Mouse (Mus musculus) urinary bladder, adult 18-20 months (tissue): ENCODE measurements at regions not wholly inside any gene's neighbourhood (a gene's known extent, or its start where the extent isn't known, plus 50 kb on each side); places are given as distances from the start of the nearest gene placed in this dataset.

Experiments used
- DNase-seq, 2 experiments: peaks; one replicate each; pipeline ENCODE4 v3.0.0; 2022; ENCODE audit warnings: low spot score in 2 of 2, mixed read lengths in 2 of 2

- DNase-seq, result no peak
Observed at GRCm38 (mm10) chr4:153227680-153228420, 254.8 kb downstream of the Ajap1 start.

DNA sequence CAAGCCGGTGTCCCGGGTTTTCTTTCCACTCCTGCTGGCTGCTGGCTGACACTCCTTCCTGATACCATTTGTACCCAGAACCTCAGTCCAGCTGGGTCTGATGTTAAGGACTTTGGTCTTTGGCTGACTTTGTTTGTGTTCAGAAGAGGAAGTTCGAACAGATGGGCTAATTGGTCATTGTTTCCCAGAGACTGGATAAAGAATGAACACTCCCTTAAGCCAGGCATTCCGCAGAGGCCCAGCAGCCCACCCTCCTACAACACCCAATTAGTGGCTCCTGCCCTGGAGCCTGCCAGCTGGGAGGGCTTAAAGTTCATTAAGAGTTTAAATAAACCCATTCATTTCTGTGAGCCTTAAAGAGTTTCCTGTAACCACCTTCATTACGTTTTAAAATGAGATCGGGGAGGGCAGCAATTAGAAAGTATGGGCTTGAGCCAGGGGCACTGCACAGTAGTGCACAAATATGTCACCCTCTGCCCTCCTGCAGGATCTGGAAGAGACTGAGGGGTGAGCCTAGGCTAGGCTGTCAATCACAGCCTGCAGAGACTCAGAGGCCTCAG is 257.9 kb downstream of the Ajap1 start:
- no peak for DNase-seq

DNA sequence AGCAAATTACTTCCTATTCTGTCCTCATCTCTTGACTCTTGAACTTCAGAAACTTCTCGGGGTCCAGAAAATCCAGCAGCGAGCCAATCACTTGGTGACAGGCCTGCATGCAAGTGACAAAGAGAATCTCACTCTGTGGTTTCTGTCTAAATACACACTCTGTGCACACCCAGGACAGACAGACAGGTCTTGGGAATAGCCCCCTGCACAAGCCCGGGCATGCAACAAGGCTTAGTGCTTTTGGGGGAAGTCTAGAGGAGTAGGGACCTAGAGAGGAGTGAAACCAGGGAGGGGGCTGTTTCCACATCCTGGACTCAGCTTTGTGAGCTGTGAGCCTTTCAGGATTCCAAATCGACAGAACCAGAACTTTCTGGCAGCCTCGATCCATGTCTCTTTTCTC is 259.6 kb downstream of the Ajap1 start:
- no peak for DNase-seq

- no peak for DNase-seq
Observed at GRCm38 (mm10) chr4:153220485-153220884, 262.1 kb downstream of the Ajap1 start.

- DNase-seq, result no peak
Observed at GRCm38 (mm10) chr4:153220074-153220473, 262.5 kb downstream of the Ajap1 start.

DNA sequence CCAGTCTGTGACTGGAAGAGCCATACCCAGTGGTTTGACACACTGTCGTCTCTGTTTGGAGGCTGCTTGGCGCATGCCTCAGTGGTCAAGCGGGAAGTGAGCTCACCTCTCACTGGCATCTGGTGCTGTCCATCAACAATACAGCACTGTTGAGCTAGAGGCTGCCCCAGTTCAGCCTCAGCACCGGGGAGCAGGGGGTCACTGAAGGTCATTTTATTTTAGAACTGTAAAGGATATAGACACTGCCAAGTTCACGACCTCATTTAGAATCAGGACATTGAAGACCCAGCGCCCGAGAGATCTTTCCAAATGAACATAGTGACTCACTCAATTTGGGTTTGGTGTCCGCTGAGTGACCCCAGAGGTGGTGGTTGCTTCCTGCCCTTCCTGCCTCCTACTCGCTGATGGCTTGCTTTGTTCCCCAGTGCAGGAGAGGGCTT is 265.1 kb downstream of the Ajap1 start:
- DNase-seq, result no peak

- no peak for DNase-seq
Observed at GRCm38 (mm10) chr4:153212095-153212494, 270.5 kb downstream of the Ajap1 start.

DNA sequence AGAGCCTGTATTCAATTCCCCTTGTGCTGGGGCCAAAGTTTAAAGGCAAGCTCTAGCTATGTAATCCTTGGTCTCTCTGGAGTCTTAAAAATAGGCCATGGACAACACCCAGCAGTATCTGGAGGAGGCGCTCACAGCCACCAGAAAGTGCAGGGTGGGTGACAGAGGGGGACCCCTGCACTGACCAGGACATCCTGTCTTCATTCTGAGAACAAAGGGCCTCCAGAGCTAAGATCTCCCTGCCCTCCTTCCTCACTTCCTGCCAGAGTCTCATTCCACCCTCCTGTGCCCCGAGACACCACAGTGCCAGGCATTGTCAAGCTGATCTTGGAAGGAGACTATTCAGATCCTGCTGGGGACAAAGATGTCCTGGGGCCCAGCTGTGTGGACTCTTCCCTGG is 273.8 kb downstream of the Ajap1 start:
- no peak for DNase-seq

DNA sequence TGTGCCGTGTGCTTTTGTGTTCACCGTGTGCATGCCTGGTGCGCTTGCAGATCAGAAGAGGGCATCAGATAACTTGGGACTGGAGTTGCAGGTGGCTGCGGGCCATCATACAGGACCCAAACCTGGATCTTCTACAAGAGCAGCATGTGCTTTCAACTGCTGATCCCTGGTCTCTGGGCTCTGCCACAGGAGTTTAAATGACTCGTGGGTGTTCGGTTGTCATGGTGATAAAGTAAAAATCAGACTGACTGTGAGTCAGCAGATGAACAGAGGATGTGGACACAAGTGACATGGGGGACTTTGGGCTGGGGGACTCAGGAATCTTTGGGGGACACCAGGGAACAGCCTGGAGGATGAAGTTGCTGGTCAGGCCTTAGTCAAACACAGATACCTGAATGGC is 274.4 kb downstream of the Ajap1 start:
- no peak for DNase-seq

- DNase-seq, result no peak
Observed at GRCm38 (mm10) chr4:153207578-153208102, 275.0 kb downstream of the Ajap1 start.

GRCm38 (mm10) chr4:153206789-153207457 is 275.7 kb downstream of the Ajap1 start:
- DNase-seq, result no peak

- no peak for DNase-seq
Observed at GRCm38 (mm10) chr4:153204764-153205163, 277.8 kb downstream of the Ajap1 start.

DNA sequence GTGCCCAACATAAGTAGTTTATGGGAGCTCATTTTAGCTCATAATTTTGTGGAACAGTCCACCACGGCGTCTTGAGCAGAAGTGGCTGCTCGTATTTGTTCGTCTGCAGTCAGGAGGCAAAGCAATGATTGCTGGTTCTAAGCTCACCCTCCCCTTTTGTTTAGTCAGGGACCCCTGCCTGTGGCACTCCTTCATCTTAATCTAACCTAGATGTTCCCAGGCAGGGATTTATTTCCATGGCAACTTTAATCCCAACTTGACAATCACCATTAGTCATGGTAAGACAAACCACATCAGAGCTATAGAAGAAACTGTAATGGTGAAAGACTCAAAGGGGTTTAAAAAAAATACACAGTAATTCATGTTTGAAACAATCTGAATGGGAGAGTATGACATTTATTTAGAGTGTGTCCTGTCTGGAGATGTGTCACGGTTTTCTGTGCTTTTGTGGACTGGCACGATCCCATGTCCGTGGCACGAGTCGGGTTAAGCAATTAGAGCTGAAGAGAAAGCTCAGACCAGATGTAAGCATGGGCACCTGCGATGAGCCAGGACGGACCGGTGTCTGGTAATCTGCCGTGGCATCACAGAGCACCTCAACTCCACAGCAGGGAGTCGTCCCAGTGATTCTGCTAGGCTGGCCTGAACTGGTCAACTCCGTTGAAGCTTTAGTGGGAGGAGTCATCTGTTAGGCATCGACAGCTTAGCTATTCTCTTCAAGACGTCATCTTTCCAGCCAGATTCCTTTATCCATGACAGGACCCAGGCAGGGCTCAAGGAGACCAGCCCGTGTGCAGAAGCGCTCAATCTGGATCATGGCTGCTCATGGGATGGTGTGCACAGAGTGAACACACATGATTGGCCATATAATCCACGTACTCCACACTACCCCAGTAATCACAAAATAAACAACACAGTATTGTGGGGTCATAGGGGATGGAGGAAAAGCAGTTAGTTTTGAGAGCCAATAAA is 281.5 kb downstream of the Ajap1 start:
- DNase-seq, result no peak

DNA sequence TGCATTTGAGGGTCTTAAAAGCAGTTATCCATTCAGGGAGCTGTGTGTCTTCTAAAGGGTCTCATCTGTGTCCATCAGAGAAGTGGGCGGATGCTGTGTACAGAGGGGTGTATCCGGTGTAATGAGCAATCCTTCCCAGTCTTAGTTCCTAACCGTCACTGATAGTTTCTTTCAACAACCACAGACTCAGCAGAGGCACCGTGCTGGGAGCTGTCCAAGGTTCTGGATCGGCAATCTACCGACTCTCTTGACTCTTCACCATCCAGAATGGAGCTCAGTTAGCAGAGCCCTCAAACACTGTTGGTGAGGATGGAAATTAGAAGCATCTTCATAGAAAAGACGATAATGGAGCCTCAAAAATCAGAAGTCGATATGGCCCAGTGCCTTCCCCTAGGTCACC is 293.1 kb downstream of the Ajap1 start:
- DNase-seq, result peak in 1 of 2 experiments; percentile 25

GRCm38 (mm10) chr4:153188504-153189031 is 294.0 kb downstream of the Ajap1 start:
- no peak for DNase-seq

GRCm38 (mm10) chr4:153187959-153188503 is 294.6 kb downstream of the Ajap1 start:
- no peak for DNase-seq

GRCm38 (mm10) chr4:153177496-153177895 is 305.1 kb downstream of the Ajap1 start:
- no peak for DNase-seq

DNA sequence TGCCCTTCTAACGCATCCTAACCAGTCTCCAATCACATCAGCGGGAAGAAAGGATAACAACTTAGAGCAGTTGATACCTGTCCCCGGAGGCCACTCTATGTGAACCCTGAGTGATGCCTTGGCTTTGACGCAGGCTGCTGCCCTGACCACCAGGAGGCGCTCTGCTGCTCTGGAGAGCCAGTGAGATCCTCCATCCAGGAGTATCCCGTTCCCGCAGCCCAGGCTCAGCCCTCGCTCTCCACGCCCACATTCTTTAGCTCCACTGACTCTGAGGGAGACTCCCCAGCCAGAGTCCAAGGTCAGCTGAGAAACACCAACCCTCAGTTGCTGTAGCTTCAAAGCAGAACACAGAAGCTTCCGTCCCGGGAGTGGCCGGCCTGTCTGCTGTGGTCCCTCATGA is 307.0 kb downstream of the Ajap1 start:
- no peak for DNase-seq

DNA sequence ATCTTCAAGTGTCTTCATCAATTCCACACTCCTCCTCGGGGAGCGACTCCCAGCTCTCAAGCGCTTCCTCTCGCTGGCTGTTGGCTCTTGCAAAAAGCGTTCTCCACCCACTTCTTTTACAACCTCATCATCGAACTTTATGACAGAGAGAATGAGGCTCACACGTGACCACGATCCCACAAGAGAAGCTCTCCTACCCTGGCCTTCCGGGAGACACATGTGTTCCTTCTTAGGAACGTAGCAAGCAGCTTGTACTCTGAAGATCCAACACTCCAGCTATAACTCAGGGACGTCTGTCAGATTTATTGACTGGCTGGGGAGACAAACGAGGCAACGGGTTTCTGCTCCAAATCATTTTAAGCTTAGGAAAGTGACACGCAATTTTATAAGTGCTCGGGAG is 307.5 kb downstream of the Ajap1 start:
- no peak for DNase-seq

- DNase-seq, result no peak
Observed at GRCm38 (mm10) chr4:153169991-153170390, 312.6 kb downstream of the Ajap1 start.

DNA sequence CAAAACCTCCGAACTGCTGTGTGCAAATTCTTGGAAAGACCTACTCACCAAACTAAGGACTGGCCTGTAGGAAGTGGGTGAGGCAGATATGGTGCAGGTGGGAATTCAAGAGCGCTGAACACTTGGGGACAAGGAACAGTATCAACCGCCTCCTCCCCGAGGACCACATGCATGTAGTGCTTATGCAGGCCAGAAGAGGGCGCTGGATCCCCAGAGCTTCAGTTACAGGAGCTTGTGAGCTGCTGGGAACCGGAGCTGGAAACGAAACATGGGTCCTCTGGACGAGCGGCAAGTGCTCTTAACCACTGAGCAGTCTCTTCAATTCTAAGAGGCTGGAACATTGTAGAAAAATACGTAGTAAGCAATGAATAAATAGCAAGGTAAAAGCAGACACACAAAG is 317.8 kb downstream of the Ajap1 start:
- no peak for DNase-seq
